Mouse (Mus musculus): ENCODE results near the gene Ccdc117. TPM values are rescaled to one million over a fixed set of nuclear protein-coding genes. Genes with fewer than 3 reads are reported as not detected.
"Not testable (repeated sequence)": the region's sequence is repeated elsewhere in the genome, so short reads cannot be mapped to it uniquely, and the experiment has no call there.

The Ccdc117 gene
- polyA plus RNA-seq, 1 experiment from 2014 or later = 7.4 TPM

DNA sequence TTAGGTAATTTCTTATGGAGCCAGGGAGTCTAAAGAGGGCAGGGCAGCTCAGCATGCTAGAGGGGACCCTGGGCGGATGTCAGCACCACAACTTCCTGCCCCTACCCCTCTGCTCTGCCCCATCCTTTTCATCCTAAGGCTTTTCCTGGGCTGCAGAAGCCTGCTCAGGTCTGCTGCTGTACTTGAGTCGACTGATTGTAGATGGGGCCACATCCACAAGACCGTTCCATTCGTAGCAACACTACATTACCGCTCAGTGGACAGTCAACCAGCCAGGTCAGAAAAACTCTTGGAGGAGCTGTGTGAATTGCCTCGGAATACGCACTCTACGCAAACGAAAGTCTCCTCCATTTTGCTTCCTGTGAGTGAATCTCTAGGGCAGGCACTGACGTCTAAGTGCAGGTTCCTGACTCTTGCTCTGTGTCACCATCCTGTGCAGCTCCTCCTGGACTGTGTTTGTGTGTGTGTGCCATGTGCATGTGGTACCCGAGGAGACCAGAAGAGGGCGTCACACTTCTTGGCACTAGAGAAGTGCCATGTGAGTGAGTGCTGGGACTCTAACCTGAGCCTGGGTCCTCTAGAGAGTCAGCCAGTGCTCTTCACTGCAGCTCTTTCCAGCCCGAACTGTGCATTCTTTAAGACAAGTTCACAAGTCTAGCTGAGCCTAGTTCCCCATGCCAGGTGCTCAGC is 45.3 kb downstream of the Ccdc117 start:
- no peaks in the 10 kb centered on the region for H3K27me3 ChIP-seq (replicated peaks; ENCODE audit: control insufficient read depth, insufficient read depth, low read length)
- WGBS = 95% methylated on average over 13 of the region's 13 CpGs

DNA sequence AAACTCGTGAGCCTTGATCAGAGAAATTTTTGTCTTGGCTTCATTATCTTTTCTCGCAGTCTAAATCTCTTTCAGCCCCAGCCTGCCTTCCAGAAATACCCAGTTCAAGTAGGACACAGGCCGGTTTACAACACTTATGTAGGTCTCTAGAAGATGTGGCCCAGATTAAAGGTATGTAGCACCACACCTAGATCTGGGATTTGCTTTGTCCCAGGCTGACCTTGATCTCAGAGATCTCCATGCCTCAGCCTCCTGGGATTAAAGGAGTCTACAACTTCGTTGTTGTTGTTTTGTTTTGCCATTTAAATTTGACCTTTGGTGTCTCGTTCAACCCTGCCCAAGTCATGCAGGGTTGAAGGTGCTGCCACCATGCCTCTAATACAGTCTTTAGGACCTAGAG is 46.1 kb downstream of the Ccdc117 start:
- Histone ChIP-seq H3K4me2 (ENCODE audit: low read length) (no peak overlapping the region), H3K27ac (ENCODE audit: low read depth, low read length) (no peak overlapping the region), H3K9ac (ENCODE audit: low read depth, low read length) (no peak overlapping the region), H3K4me1 (ENCODE audit: control insufficient read depth, insufficient read depth, low read depth, low read length) (no peaks in the 10 kb centered on the region), H3K36me3 (ENCODE audit: control insufficient read depth, insufficient read depth, low read length) (no peaks in the 10 kb centered on the region), H3K4me3 (ENCODE audit: low read length) (no peak overlapping the region), H3K9me3 (ENCODE audit: control insufficient read depth, low read length) (no peaks in the 10 kb centered on the region), H3K27me3 (replicated peaks; ENCODE audit: control insufficient read depth, insufficient read depth, low read length) (no peaks in the 10 kb centered on the region)
- WGBS = 83% methylated on average over 5 of the region's 5 CpGs
- no peak for ATAC-seq

More for the DNA sequence above, 45.3 kb downstream of the Ccdc117 start:
- Histone ChIP-seq H3K4me1 (ENCODE audit: control insufficient read depth, insufficient read depth, low read depth, low read length) (no peaks in the 10 kb centered on the region), H3K36me3 (ENCODE audit: control insufficient read depth, insufficient read depth, low read length) (no peaks in the 10 kb centered on the region), H3K4me2 (ENCODE audit: low read length) (no peak overlapping the region), H3K4me3 (ENCODE audit: low read length) (no peak overlapping the region), H3K27ac (ENCODE audit: low read depth, low read length) (no peak overlapping the region), H3K9me3 (ENCODE audit: control insufficient read depth, low read length) (no peaks in the 10 kb centered on the region), H3K9ac (ENCODE audit: low read depth, low read length) (no peak overlapping the region)
- ATAC-seq = no peak

DNA sequence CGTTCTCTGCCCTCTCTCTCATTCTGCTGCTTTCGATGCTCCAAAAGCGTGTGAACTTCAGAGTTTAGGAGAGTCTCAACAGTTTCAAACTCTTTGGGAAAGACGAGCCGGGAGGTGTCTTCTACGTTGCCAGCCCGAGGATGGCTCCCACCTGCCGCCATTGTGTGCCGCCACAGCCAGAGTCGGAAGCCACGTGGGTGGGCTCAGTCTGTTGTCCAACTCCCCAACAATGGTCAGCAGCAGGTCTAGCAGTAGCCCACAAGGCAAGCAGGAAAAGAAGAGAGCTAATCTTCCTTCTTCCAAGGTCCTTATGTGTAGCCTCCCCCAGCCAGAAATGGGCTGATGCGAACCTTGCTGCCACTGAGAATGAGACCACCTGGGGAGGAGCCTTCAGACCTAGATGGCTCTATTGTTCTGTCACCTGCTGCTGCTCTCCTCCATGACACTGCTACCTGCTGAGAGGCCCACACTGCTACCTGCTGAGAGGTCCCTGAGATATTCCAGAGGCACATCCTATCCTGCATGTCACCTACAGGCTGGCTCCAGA is 46.6 kb downstream of the Ccdc117 start:
- H3K4me1 ChIP-seq (ENCODE audit: control insufficient read depth, insufficient read depth, low read depth, low read length) = no peaks in the 10 kb centered on the region
- 52% methylated on average over 12 of the region's 12 CpGs for WGBS

DNA sequence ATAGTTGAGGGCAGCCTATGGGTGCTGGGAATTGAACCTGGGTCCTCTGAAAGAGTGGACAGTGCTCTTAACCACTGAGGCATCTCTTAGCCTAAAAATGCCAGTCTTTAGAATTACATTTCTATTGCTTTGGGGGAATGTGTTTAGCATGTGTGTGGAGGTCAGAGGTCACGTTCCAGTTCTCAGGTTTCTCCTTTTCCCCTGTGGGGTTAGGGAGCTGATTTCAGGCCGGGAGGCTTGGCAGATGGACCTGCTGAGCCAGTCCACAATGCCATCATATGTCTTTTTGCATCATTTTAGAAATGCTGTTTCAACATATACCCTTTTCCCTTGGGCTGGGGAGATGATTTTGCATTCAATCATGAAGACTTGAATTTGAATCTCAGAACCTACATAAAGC is 48.1 kb downstream of the Ccdc117 start:
- no peak overlapping the region for H3K27ac ChIP-seq (ENCODE audit: low read depth, low read length)
- WGBS = 45% methylated on average over 2 of the region's 2 CpGs
- ATAC-seq = no peak
- H3K4me1 ChIP-seq (ENCODE audit: control insufficient read depth, insufficient read depth, low read depth, low read length) = no peaks in the 10 kb centered on the region
- H3K4me3 ChIP-seq (ENCODE audit: low read length) = no peak overlapping the region
- H3K4me2 ChIP-seq (ENCODE audit: low read length) = no peak overlapping the region
- H3K27me3 ChIP-seq (replicated peaks; ENCODE audit: control insufficient read depth, insufficient read depth, low read length) = no peaks in the 10 kb centered on the region
- H3K36me3 ChIP-seq (ENCODE audit: control insufficient read depth, insufficient read depth, low read length) = no peaks in the 10 kb centered on the region
- H3K9ac ChIP-seq (ENCODE audit: low read depth, low read length) = no peak overlapping the region
- H3K9me3 ChIP-seq (ENCODE audit: control insufficient read depth, low read length) = no peaks in the 10 kb centered on the region

More for the DNA sequence above, 46.6 kb downstream of the Ccdc117 start:
- H3K36me3 ChIP-seq (ENCODE audit: control insufficient read depth, insufficient read depth, low read length) = no peaks in the 10 kb centered on the region
- no peaks in the 10 kb centered on the region for H3K9me3 ChIP-seq (ENCODE audit: control insufficient read depth, low read length)
- no peak for ATAC-seq
- no peak overlapping the region for H3K4me3 ChIP-seq (ENCODE audit: low read length)
- no peak overlapping the region for H3K27ac ChIP-seq (ENCODE audit: low read depth, low read length)
- no peaks in the 10 kb centered on the region for H3K27me3 ChIP-seq (replicated peaks; ENCODE audit: control insufficient read depth, insufficient read depth, low read length)
- no peak overlapping the region for H3K4me2 ChIP-seq (ENCODE audit: low read length)
- no peak overlapping the region for H3K9ac ChIP-seq (ENCODE audit: low read depth, low read length)

- Histone ChIP-seq H3K27ac (ENCODE audit: low read depth, low read length) (no peak overlapping the region), H3K36me3 (ENCODE audit: control insufficient read depth, insufficient read depth, low read length) (no peaks in the 10 kb centered on the region), H3K27me3 (replicated peaks; ENCODE audit: control insufficient read depth, insufficient read depth, low read length) (no peaks in the 10 kb centered on the region), H3K9me3 (ENCODE audit: control insufficient read depth, low read length) (no peaks in the 10 kb centered on the region), H3K4me1 (ENCODE audit: control insufficient read depth, insufficient read depth, low read depth, low read length) (no peaks in the 10 kb centered on the region), H3K4me3 (ENCODE audit: low read length) (no peak overlapping the region), H3K4me2 (ENCODE audit: low read length) (no peak overlapping the region), H3K9ac (ENCODE audit: low read depth, low read length) (no peak overlapping the region)
- WGBS = 79% methylated on average over 7 of the region's 7 CpGs
- ATAC-seq = no peak
Observed at GRCm38 (mm10) chr11:5491912-5492311, 50.1 kb downstream of the Ccdc117 start.

DNA sequence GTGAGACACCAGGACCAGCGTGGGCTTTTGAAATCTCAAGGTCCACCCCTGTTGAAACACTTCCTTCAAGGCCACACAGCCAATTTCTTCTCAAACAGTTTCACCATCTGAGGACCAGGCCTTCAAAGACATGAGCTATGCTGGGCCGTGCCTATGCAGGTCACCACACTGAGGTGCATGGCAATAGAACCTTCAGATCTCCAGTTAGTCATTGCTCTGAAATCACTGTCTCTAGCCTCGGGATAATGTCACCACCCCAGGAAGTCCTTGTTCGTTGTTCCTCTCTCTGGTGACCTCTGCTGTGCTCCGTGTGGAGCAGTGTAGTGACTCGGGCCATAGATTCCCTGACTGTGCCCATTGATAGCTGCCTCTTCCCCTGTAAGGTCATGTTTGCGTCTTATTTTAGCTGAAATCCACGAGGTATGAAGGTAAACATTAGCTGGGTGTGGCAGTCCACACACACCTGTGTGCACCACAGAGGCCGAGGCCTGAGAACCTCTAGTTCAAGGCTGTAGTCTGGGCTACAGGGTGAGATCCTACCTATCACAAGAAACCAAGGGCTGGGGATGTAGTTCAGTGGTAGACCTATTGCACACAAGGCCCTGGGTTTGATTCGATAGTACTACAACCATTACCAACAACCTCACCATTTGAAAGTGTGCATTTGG is 50.9 kb downstream of the Ccdc117 start:
- no peaks in the 10 kb centered on the region for H3K9me3 ChIP-seq (ENCODE audit: control insufficient read depth, low read length)
- no peaks in the 10 kb centered on the region for H3K36me3 ChIP-seq (ENCODE audit: control insufficient read depth, insufficient read depth, low read length)
- H3K4me3 ChIP-seq (ENCODE audit: low read length) = no peak overlapping the region
- no peaks in the 10 kb centered on the region for H3K4me1 ChIP-seq (ENCODE audit: control insufficient read depth, insufficient read depth, low read depth, low read length)
- no peak overlapping the region for H3K9ac ChIP-seq (ENCODE audit: low read depth, low read length)
- H3K4me2 ChIP-seq (ENCODE audit: low read length) = no peak overlapping the region
- WGBS = 80% methylated on average over 10 of the region's 10 CpGs
- no peak for ATAC-seq
- H3K27ac ChIP-seq (ENCODE audit: low read depth, low read length) = no peak overlapping the region
- H3K27me3 ChIP-seq (replicated peaks; ENCODE audit: control insufficient read depth, insufficient read depth, low read length) = no peaks in the 10 kb centered on the region

GRCm38 (mm10) chr11:5489433-5489832 is 52.6 kb downstream of the Ccdc117 start:
- not testable (repeated sequence) for H3K9ac ChIP-seq (ENCODE audit: low read depth, low read length); H3K27ac ChIP-seq (ENCODE audit: low read depth, low read length); H3K27me3 ChIP-seq (replicated peaks; ENCODE audit: control insufficient read depth, insufficient read depth, low read length); H3K4me3 ChIP-seq (ENCODE audit: low read length); ATAC-seq; H3K4me2 ChIP-seq (ENCODE audit: low read length); H3K4me1 ChIP-seq (ENCODE audit: control insufficient read depth, insufficient read depth, low read depth, low read length); H3K9me3 ChIP-seq (ENCODE audit: control insufficient read depth, low read length); H3K36me3 ChIP-seq (ENCODE audit: control insufficient read depth, insufficient read depth, low read length)
- WGBS = 90% methylated on average over 10 of the region's 10 CpGs

- peak overlapping the region; percentile 33 for H3K4me3 ChIP-seq (ENCODE audit: low read length)
- no peaks in the 10 kb centered on the region for H3K36me3 ChIP-seq (ENCODE audit: control insufficient read depth, insufficient read depth, low read length)
- no peaks in the 10 kb centered on the region; the same call in 1 of the 2 replicates for H3K4me1 ChIP-seq (ENCODE audit: control insufficient read depth, insufficient read depth, low read depth, low read length)
- peak; percentile 82 for ATAC-seq
- H3K27me3 ChIP-seq (replicated peaks; ENCODE audit: control insufficient read depth, insufficient read depth, low read length) = no peaks in the 10 kb centered on the region
- peak overlapping the region; percentile 76 for H3K4me2 ChIP-seq (ENCODE audit: low read length)
- H3K27ac ChIP-seq (ENCODE audit: low read depth, low read length) = no peak overlapping the region; the same call in 1 of the 2 replicates
- H3K9ac ChIP-seq (ENCODE audit: low read depth, low read length) = peak overlapping the region; percentile 36
- H3K9me3 ChIP-seq (ENCODE audit: control insufficient read depth, low read length) = no peaks in the 10 kb centered on the region
- WGBS = 17% methylated on average over 15 of the region's 15 CpGs
Observed at GRCm38 (mm10) chr11:5485193-5486011, 56.6 kb downstream of the Ccdc117 start.

- WGBS = 87% methylated on average over 13 of the region's 13 CpGs
- Histone ChIP-seq H3K36me3 (ENCODE audit: control insufficient read depth, insufficient read depth, low read length) (no peaks in the 10 kb centered on the region), H3K27me3 (replicated peaks; ENCODE audit: control insufficient read depth, insufficient read depth, low read length) (no peaks in the 10 kb centered on the region), H3K9me3 (ENCODE audit: control insufficient read depth, low read length) (no peaks in the 10 kb centered on the region), H3K4me1 (ENCODE audit: control insufficient read depth, insufficient read depth, low read depth, low read length) (no peaks in the 10 kb centered on the region; the same call in 1 of the 2 replicates), H3K4me2 (ENCODE audit: low read length) (no peak overlapping the region), H3K9ac (ENCODE audit: low read depth, low read length) (no peak overlapping the region), H3K4me3 (ENCODE audit: low read length) (no peak overlapping the region), H3K27ac (ENCODE audit: low read depth, low read length) (no peak overlapping the region)
- no peak for ATAC-seq
Observed at GRCm38 (mm10) chr11:5482581-5482980, 59.4 kb downstream of the Ccdc117 start.

All from hindbrain, embryonic 16.5 days (tissue).